In the genomic region with DNA sequence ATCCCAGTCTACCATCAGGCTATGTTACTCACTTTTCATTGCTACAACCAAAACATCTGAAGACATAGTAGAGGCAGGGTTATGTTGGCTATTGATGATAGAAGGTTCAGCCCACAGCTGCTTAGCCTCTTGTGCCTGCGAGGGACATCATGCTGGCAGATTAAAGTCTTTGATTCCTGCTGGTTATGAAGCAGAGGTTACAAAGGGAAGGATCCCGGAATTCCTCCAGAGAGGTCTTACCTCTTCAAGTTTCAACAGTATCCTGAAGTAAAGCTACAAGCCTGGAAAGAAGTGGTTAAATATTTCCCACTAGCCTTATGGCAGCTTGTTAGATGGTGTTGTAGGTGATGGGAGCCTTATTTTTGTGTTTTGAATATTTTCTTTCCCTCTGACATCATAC, we compare ENCODE assay signal across 9 mouse cellular contexts. TPM values are rescaled to one million over a fixed set of nuclear protein-coding genes. Genes with fewer than 3 reads are reported as not detected.
DNase-seq lines count a peak whose midpoint lies in the region; ATAC-seq and TF ChIP-seq lines count a peak whose summit lies in the region.
"Had no signal": no experiment of that assay in that cellular context is flagged by ENCODE, and none has a peak within 500 bp of the region (broad histone marks: within the 10 kb centered on the region; RNA-seq: fewer than 3 reads in every experiment).

No protein-coding gene starts in this region.

- H3K4me1 ChIP-seq in heart, embryonic 13.5 days: peaks cover 13% of the 10 kb centered on the region; the same call in 1 of the 2 replicates
- H3K4me1 ChIP-seq in E14TG2a.4 (replicated peaks; ENCODE audit: low read depth, low read length): peaks cover 74% of the 10 kb centered on the region
- peaks cover 12% of the 10 kb centered on the region; the same call in 1 of the 2 replicates for H3K4me1 ChIP-seq in forebrain, embryonic 11.5 days (replicated peaks; ENCODE audit: control insufficient read depth, insufficient read depth, low read length)
- peaks cover 10% of the 10 kb centered on the region for H3K4me1 ChIP-seq in limb, embryonic 13.5 days

- no peak for ATAC-seq in heart, embryonic 13.5 days (ENCODE audit: extremely low read depth, insufficient number of reproducible peaks, low FRiP score, low TSS enrichment)
- no peak for ATAC-seq in forebrain, embryonic 11.5 days (replicated peaks; ENCODE audit: low FRiP score)
- no peak for ATAC-seq in limb, embryonic 13.5 days (ENCODE audit: low FRiP score, low read depth)

- 6% methylated on average over 2 of the region's 2 CpGs for WGBS in heart, embryonic 13.5 days
- 1% methylated on average over 2 of the region's 2 CpGs for WGBS in forebrain, embryonic 11.5 days
- 9% methylated on average over 2 of the region's 2 CpGs for WGBS in limb, embryonic 13.5 days

- H3K27me3 ChIP-seq in heart, embryonic 13.5 days (replicated peaks): peaks cover 62% of the 10 kb centered on the region
- peaks cover 31% of the 10 kb centered on the region for H3K27me3 ChIP-seq in E14TG2a.4 (ENCODE audit: insufficient read depth, low read length)
- no peaks in the 10 kb centered on the region for H3K27me3 ChIP-seq in forebrain, embryonic 11.5 days (ENCODE audit: control insufficient read depth, insufficient read depth, low read length)
- peaks cover 67% of the 10 kb centered on the region for H3K27me3 ChIP-seq in limb, embryonic 13.5 days

- 0 out of 2 replicates have a peak, but pooled peaks cover 7% of the 10 kb centered on the region for H3K9me3 ChIP-seq in heart, embryonic 13.5 days
- 0 out of 2 replicates have a peak, but pooled peaks cover 6% of the 10 kb centered on the region for H3K9me3 ChIP-seq in E14TG2a.4 (ENCODE audit: low read length)
- no peaks in the 10 kb centered on the region; the same call in 1 of the 2 replicates for H3K9me3 ChIP-seq in forebrain, embryonic 11.5 days (ENCODE audit: control insufficient read depth, low read length)
- H3K9me3 ChIP-seq in limb, embryonic 13.5 days: no peaks in the 10 kb centered on the region

- H3K4me3 ChIP-seq in heart, embryonic 13.5 days: peak overlapping the region; percentile 50
- peak overlapping the region; percentile 77 for H3K4me3 ChIP-seq in E14TG2a.4 (replicated peaks; ENCODE audit: low read length)
- no peak overlapping the region for H3K4me3 ChIP-seq in forebrain, embryonic 11.5 days (ENCODE audit: low read depth, low read length)
- peak overlapping the region; percentile 24 for H3K4me3 ChIP-seq in limb, embryonic 13.5 days

- H3K36me3 ChIP-seq in heart, embryonic 13.5 days: no peaks in the 10 kb centered on the region
- no peaks in the 10 kb centered on the region for H3K36me3 ChIP-seq in E14TG2a.4 (ENCODE audit: insufficient read depth, low read length)
- no peaks in the 10 kb centered on the region for H3K36me3 ChIP-seq in forebrain, embryonic 11.5 days (ENCODE audit: control insufficient read depth, insufficient read depth, low read length)
- H3K36me3 ChIP-seq in limb, embryonic 13.5 days: no peaks in the 10 kb centered on the region

- TF ChIP-seq CTCF in E14TG2a.4 (conservative IDR thresholded peaks at IDR 0.05; ENCODE audit: low read length): no peak

- H3K4me2 ChIP-seq in heart, embryonic 13.5 days: peak overlapping the region; percentile 74
- H3K4me2 ChIP-seq in forebrain, embryonic 11.5 days (ENCODE audit: low read depth, low read length, severe bottlenecking): peak overlapping the region; percentile 49; the same call in 1 of the 2 replicates
- peak overlapping the region; percentile 52 for H3K4me2 ChIP-seq in limb, embryonic 13.5 days (replicated peaks)

- H3K27ac ChIP-seq in heart, embryonic 13.5 days (replicated peaks): no peak overlapping the region
- H3K27ac ChIP-seq in forebrain, embryonic 11.5 days (ENCODE audit: low read depth, low read length): no peak overlapping the region
- H3K27ac ChIP-seq in limb, embryonic 13.5 days: no peak overlapping the region

- no peak for DNase-seq in heart, adult 8-10 months (ENCODE audit: low spot score)
- DNase-seq in forebrain, embryonic 11.5 days (ENCODE audit: low spot score): no peak
- DNase-seq in cerebellum, postnatal 10 days: no peak
- DNase-seq in cerebellum, postnatal 25 days: no peak
- no peak for DNase-seq in thymus, postnatal 10 days (ENCODE audit: low spot score in 2 of 2)
- DNase-seq: thymus, postnatal 25 days had no signal

- H3K9ac ChIP-seq in heart, embryonic 13.5 days: peak overlapping the region; percentile 80; the same call in 1 of the 2 replicates
- H3K9ac ChIP-seq in forebrain, embryonic 11.5 days (ENCODE audit: low read length): no peak overlapping the region
- no peak overlapping the region for H3K9ac ChIP-seq in limb, embryonic 13.5 days

RNA-seq across cellular contexts. Expression of a gene that starts 58.6 kb away (rescaled TPM):
- 8.6 and 8.8 TPM in 2 replicates for polyA plus RNA-seq in heart, embryonic 13.5 days (2015; fragmentation: Nextera tagmentation; extraction: Ambion mirVana)
- 10 to 100 TPM; 23.7 to 44.2 (median 32.3) TPM for total RNA-seq in heart, adult 8-10 months (2022)
- polyA plus RNA-seq in forebrain, embryonic 11.5 days (2014; fragmentation: Nextera tagmentation; extraction: Ambion mirVana): 8.2 and 9.7 TPM in 2 replicates
- polyA plus RNA-seq in limb, embryonic 13.5 days (2015; fragmentation: Nextera tagmentation; extraction: Ambion mirVana): 3.9 TPM in 2 replicates
